Mouse (Mus musculus) midbrain, embryonic 12.5 days (tissue): ENCODE measurements around the gene Sfmbt1. TPM values are rescaled to one million over a fixed set of nuclear protein-coding genes. Genes with fewer than 3 reads are reported as not detected.
"Not testable (repeated sequence)": the region's sequence is repeated elsewhere in the genome, so short reads cannot be mapped to it uniquely, and the experiment has no call there.

Experiments used
- ATAC-seq: fragments of 200-750 bp; cut with Nextera tagmentation; 2 replicates; pipeline ENCODE4 v1.8.0; 2017; ENCODE audit warnings: low read depth, moderate TSS enrichment, moderate library complexity; ENCODE audit not compliant: low FRiP score
- H3K27ac ChIP-seq: fragments of 300-500 bp; sonication (generic); replicated peaks from 2 replicates; pipeline ENCODE4 v1.5.1; 2016; ENCODE audit warnings: mild to moderate bottlenecking
- H3K27me3 ChIP-seq: fragments of 300-500 bp; sonication (generic); 2 replicates; pipeline ENCODE4 v1.6.1; 2016; ENCODE audit warnings: mild to moderate bottlenecking
- H3K36me3 ChIP-seq: fragments of 300-500 bp; sonication (generic); 2 replicates; pipeline ENCODE4 v1.6.1; 2016
- H3K4me1 ChIP-seq: fragments of 300-500 bp; sonication (generic); 2 replicates; pipeline ENCODE4 v1.6.1; 2016
- H3K4me2 ChIP-seq: fragments of 300-500 bp; sonication (generic); replicated peaks from 2 replicates; pipeline ENCODE4 v1.6.1; 2016; ENCODE audit warnings: mild to moderate bottlenecking, moderate library complexity
- H3K4me3 ChIP-seq: fragments of 300-500 bp; sonication (generic); 2 replicates; pipeline ENCODE4 v1.5.1; 2016; ENCODE audit warnings: mild to moderate bottlenecking
- H3K9ac ChIP-seq: fragments of 300-500 bp; sonication (generic); replicated peaks from 2 replicates; pipeline ENCODE4 v1.6.1; 2016; ENCODE audit warnings: mild to moderate bottlenecking, moderate library complexity
- H3K9me3 ChIP-seq: fragments of 300-500 bp; sonication (generic); 2 replicates; pipeline ENCODE4 v1.6.1; 2016; ENCODE audit warnings: mild to moderate bottlenecking
- WGBS: fragments of 180-500 bp; shearing (Covaris S2); methylation state at CpG from one replicate; pipeline ENCODE4 v1.1.7; 2016; 5-methylcytosine and 5-hydroxymethylcytosine counted together
- polyA plus RNA-seq: library from polyadenylated mRNA; unstranded; fragments of >200 nt; fragmentation: Nextera tagmentation; extraction: Ambion mirVana; gene quantifications from 2 replicates; pipeline ENCODE4 v1.2.1, GENCODE M21; 2016

Sfmbt1 gene
- polyA plus RNA-seq, 1 experiment from 2014 or later = 21.5 TPM

- no peak overlapping the region for H3K27ac ChIP-seq
These were observed 17.1 kb upstream of the Sfmbt1 start for GRCm38 (mm10) chr14:30697407-30698052.

GRCm38 (mm10) chr14:30699656-30700055 lies 15.0 kb upstream of the Sfmbt1 start:
- ATAC-seq = no peak

More at GRCm38 (mm10) chr14:30697407-30698052, 17.1 kb upstream of the Sfmbt1 start:
- no peak for ATAC-seq
- H3K4me2 ChIP-seq = no peak overlapping the region
- no peaks in the 10 kb centered on the region for H3K9me3 ChIP-seq
- no peaks in the 10 kb centered on the region for H3K27me3 ChIP-seq
- H3K36me3 ChIP-seq = no peaks in the 10 kb centered on the region
- H3K4me1 ChIP-seq = peaks cover 8% of the 10 kb centered on the region; the same call in 1 of the 2 replicates
- WGBS = 65% methylated on average over 15 of the region's 15 CpGs
- no peak overlapping the region for H3K4me3 ChIP-seq
- H3K9ac ChIP-seq = no peak overlapping the region

GRCm38 (mm10) chr14:30702512-30702911 lies 12.1 kb upstream of the Sfmbt1 start:
- WGBS = 56% methylated on average over 5 of the region's 5 CpGs
- Histone ChIP-seq H3K36me3 (no peaks in the 10 kb centered on the region), H3K4me2 (no peak overlapping the region), H3K4me1 (peaks cover 7% of the 10 kb centered on the region; the same call in 1 of the 2 replicates), H3K9me3 (no peaks in the 10 kb centered on the region), H3K4me3 (no peak overlapping the region), H3K27me3 (no peaks in the 10 kb centered on the region), H3K27ac (no peak overlapping the region), H3K9ac (no peak overlapping the region)
- ATAC-seq = no peak

More at GRCm38 (mm10) chr14:30699656-30700055, 15.0 kb upstream of the Sfmbt1 start:
- Histone ChIP-seq H3K9me3 (no peaks in the 10 kb centered on the region), H3K36me3 (no peaks in the 10 kb centered on the region), H3K4me3 (no peak overlapping the region), H3K9ac (no peak overlapping the region), H3K27ac (no peak overlapping the region), H3K4me2 (no peak overlapping the region), H3K4me1 (peaks cover 8% of the 10 kb centered on the region; the same call in 1 of the 2 replicates), H3K27me3 (no peaks in the 10 kb centered on the region)
- 32% methylated on average over 8 of the region's 8 CpGs for WGBS

GRCm38 (mm10) chr14:30703079-30703478 lies 11.6 kb upstream of the Sfmbt1 start:
- ATAC-seq = no peak
- WGBS = 92% methylated on average over 5 of the region's 5 CpGs

DNA sequence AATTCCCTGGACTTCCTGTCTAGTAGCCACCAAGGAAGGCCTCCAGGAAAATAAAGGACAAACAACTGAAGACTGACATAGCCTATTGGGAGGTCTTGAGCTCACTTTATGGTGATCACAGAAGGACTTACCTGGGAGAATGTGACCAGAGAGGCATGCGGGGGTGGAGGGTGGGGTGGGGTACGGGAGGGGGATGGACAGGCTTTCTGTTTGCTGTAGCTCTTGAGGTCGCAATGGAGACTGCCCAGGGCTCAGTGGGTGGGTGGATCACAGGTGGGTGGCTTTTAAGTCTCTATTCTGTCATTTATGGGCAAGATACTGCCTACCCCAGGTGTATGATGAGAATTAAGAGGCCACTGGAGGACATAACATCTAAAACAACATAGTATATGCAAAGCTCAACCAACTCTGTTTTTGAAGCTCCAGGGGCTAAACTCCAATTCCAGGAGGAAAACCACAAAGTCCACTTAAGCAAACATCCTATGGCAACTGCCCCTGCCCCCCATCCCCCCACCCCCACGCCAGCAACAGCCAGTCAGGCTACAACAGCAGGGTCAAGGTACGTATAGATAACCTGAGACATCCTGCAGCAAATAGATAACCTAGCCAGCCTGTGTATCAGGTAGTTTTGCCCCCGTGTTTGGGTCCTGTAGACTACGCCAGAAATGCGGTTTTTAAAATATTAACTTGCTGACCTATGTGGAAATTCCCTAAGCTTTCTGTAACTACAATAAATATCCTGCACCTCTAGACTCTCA lies 10.4 kb upstream of the Sfmbt1 start:
- no peak for ATAC-seq

More at GRCm38 (mm10) chr14:30703079-30703478, 11.6 kb upstream of the Sfmbt1 start:
- H3K36me3 ChIP-seq = no peaks in the 10 kb centered on the region
- no peak overlapping the region for H3K4me2 ChIP-seq
- H3K4me1 ChIP-seq = 0 out of 2 replicates have a peak, but pooled peaks cover under 1% of the 10 kb centered on the region
- no peak overlapping the region for H3K27ac ChIP-seq
- no peaks in the 10 kb centered on the region for H3K9me3 ChIP-seq
- no peaks in the 10 kb centered on the region for H3K27me3 ChIP-seq
- no peak overlapping the region for H3K4me3 ChIP-seq
- no peak overlapping the region for H3K9ac ChIP-seq

GRCm38 (mm10) chr14:30711892-30712291 lies 2.8 kb upstream of the Sfmbt1 start:
- 95% methylated on average over 2 of the region's 2 CpGs for WGBS
- Histone ChIP-seq H3K4me1 (peaks cover 4% of the 10 kb centered on the region), H3K27ac (no peak overlapping the region), H3K9ac (no peak overlapping the region), H3K27me3 (peaks cover 13% of the 10 kb centered on the region), H3K9me3 (no peaks in the 10 kb centered on the region), H3K4me3 (no peak overlapping the region), H3K4me2 (no peak overlapping the region), H3K36me3 (no peaks in the 10 kb centered on the region)
- no peak for ATAC-seq

More for the DNA sequence above, 10.4 kb upstream of the Sfmbt1 start:
- no peaks in the 10 kb centered on the region for H3K27me3 ChIP-seq
- no peaks in the 10 kb centered on the region for H3K9me3 ChIP-seq
- no peak overlapping the region for H3K4me3 ChIP-seq
- WGBS = 79% methylated on average over 8 of the region's 8 CpGs
- no peak overlapping the region for H3K9ac ChIP-seq
- H3K27ac ChIP-seq = no peak overlapping the region
- H3K36me3 ChIP-seq = no peaks in the 10 kb centered on the region
- H3K4me2 ChIP-seq = no peak overlapping the region
- no peaks in the 10 kb centered on the region for H3K4me1 ChIP-seq

DNA sequence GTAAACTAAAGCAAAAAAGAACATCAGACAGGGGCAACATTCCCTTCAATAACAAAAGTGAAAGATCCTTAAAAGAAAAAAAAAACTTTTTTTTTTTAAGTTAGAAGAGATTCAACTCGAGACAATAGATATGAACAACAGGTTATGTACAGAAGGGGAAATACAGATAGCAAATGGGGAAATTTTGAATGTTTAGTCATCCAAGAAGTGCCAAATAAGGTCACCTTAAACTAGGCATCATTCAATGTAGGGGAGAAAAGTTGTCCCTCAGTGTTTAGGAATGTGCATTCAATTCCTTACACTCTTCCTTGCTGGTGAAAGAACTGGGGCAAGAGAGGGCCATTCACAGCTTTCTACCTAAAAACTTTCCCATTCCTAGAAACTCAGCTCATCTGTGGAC lies 880 bp upstream of the Sfmbt1 start:
- Histone ChIP-seq H3K27me3 (peaks cover 13% of the 10 kb centered on the region), H3K4me2 (no peak overlapping the region), H3K4me1 (peaks cover 12% of the 10 kb centered on the region), H3K9me3 (no peaks in the 10 kb centered on the region), H3K27ac (no peak overlapping the region), H3K9ac (no peak overlapping the region), H3K4me3 (no peak overlapping the region), H3K36me3 (no peaks in the 10 kb centered on the region)
- 92% methylated on average over 1 of the region's 1 CpGs for WGBS
- ATAC-seq = no peak

GRCm38 (mm10) chr14:30715618-30716050 lies 985 bp downstream of the Sfmbt1 start:
- H3K4me3 ChIP-seq = peak overlapping the region; percentile 95
- H3K27me3 ChIP-seq = peaks cover 13% of the 10 kb centered on the region
- under 1% methylated on average over 51 of the region's 68 CpGs for WGBS
- peak; percentile 88 for ATAC-seq
- peaks cover 12% of the 10 kb centered on the region for H3K4me1 ChIP-seq
- H3K9me3 ChIP-seq = no peaks in the 10 kb centered on the region
- H3K27ac ChIP-seq = peak overlapping the region; percentile 95
- H3K4me2 ChIP-seq = peak overlapping the region; percentile 76
- peak overlapping the region; percentile 91 for H3K9ac ChIP-seq
- no peaks in the 10 kb centered on the region for H3K36me3 ChIP-seq

DNA sequence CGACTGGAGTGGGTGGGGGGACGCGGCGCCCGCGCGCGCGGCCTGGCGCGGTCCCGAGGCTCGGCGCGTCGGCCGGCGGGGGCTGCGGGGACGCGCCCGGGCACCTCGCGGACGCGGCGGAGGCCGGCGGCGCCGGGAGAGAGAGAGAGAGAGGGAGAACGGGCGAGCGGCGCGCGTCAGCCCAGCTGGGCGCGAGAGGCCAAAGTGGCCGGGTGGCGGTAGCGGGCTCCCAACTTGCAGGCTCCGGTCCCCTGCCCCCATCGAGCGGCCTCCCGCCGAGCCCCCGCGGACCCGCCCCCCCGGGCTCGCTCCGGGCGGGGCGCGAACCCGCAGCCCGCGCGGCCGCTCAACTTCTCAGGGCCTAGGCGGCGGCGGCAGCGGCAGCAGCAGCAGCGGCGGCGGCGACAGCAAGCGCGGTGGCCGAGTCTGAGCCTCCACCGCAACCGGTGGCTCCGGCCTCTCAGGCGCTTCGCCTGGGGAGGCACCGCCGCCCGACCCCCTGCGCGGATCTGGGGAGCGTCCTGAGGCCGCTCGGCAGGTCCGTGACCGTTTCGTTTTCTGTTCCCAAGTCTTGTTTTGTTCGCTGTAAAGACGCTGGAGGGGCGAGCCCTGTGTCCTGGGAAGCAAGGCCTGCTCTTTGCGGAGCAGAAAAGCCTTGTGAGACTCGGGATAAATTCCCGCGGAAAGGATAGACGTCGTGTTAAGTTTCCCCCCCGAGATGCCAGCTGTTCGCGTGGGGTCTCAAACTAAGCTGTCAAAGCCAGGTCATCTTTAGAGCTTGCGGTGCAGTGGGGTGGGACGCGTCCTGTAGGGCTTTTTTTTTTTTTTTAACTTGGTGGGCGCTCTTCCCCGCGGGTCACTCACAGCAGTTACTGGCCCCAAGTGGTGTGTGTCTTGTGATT lies 1.7 kb downstream of the Sfmbt1 start:
- ATAC-seq = peak; percentile 51
- no peaks in the 10 kb centered on the region for H3K36me3 ChIP-seq
- H3K4me2 ChIP-seq = peak overlapping the region; percentile 76
- H3K27me3 ChIP-seq = peaks cover 13% of the 10 kb centered on the region
- WGBS = under 1% methylated on average over 68 of the region's 106 CpGs
- peaks cover 12% of the 10 kb centered on the region for H3K4me1 ChIP-seq
- H3K9me3 ChIP-seq = no peaks in the 10 kb centered on the region
- H3K4me3 ChIP-seq = peak overlapping the region; percentile 95
- peak overlapping the region; percentile 91 for H3K9ac ChIP-seq
- H3K27ac ChIP-seq = peak overlapping the region; percentile 95

DNA sequence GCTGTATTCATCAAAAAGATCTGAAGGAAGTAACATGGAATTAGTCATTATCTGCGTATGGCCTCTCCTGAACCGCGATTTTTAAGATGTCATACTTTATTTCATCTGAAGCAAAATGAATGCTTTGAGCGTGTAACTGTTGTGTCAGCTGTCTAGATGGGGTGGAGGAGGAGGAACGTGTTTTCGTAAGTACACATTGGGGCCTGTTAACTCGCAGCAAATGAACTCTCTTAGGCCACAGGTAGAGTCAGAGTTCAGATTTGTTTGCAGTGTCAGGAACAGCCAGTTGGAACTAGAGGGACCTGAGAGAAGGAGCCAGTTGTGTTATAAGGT lies 2.3 kb downstream of the Sfmbt1 start:
- no peak for ATAC-seq
- Histone ChIP-seq H3K4me1 (peaks cover 12% of the 10 kb centered on the region), H3K4me3 (peak overlapping the region; percentile 95), H3K27ac (no peak overlapping the region), H3K27me3 (peaks cover 13% of the 10 kb centered on the region), H3K9me3 (no peaks in the 10 kb centered on the region), H3K9ac (peak overlapping the region; percentile 91), H3K4me2 (peak overlapping the region; percentile 76), H3K36me3 (no peaks in the 10 kb centered on the region)
- WGBS = 7% methylated on average over 7 of the region's 7 CpGs

DNA sequence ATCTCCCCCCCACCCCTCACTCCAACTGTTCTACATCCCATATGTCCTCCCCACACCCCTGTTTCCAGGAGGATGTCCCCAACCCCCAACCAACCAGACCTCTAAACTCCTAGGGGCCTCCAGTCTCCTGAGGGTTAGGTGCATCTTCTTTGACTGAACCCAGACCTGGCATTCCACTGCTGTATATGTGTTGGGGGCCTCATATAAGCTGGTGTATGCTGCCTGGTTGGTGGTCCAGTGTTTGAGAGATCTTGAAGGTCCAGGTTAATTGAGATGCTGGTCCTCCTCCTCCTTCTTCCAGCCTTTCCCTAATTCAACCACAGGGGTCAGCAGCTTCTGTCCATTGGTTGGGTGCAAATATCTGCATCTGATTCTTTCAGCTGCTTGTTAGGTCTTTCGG lies 4.0 kb downstream of the Sfmbt1 start:
- WGBS = 100% methylated on average over 1 of the region's 1 CpGs
- H3K36me3 ChIP-seq, H3K27ac ChIP-seq, H3K9me3 ChIP-seq, ATAC-seq, H3K4me2 ChIP-seq, H3K9ac ChIP-seq, H3K4me3 ChIP-seq: not testable (repeated sequence)
- Histone ChIP-seq H3K4me1 (peaks cover 12% of the 10 kb centered on the region), H3K27me3 (peaks cover 13% of the 10 kb centered on the region)
